Mouse (Mus musculus): Measurements from ENCODE around the gene Acacb. TPM values are rescaled to one million over a fixed set of nuclear protein-coding genes. Genes with fewer than 3 reads are reported as not detected.

The Acacb gene
- total and polyA plus RNA-seq, 3 experiments, result 3.9 to 16.3 (median 13.4) TPM

- H3K79me2 ChIP-seq (replicated peaks; ENCODE audit: control insufficient read depth, extremely low read depth, insufficient read depth, poor library complexity, severe bottlenecking), result no peaks in the 10 kb centered on the region
- in situ Hi-C loops (cut with MboI; ENCODE audit: low pct_ligation_motif_present, low pct_unique_long_range_greater_than_20kb, low sequenced_read_pairs) (loop anchor here (5.0 kb wide), 1 partner anchor 129 kb away; no protein-coding TSS in a partner anchor), dilution Hi-C loops (cut with MboI; ENCODE audit: extremely low pct_ligation_motif_present, extremely low pct_unique_long_range_greater_than_20kb, low sequenced_read_pairs) (no loop called here)
- no peak overlapping the region for H3K9ac ChIP-seq (ENCODE audit: insufficient read depth, low read depth)
- H3K27me3 ChIP-seq (replicated peaks), result no peaks in the 10 kb centered on the region
- H3K9me3 ChIP-seq (replicated peaks; ENCODE audit: low read length), result peaks cover 2% of the 10 kb centered on the region
- H3K36me3 ChIP-seq (replicated peaks in 1 of 2; ENCODE audit: control insufficient read depth in 1 of 2, insufficient read depth in 1 of 2, low read length in 1 of 2), result no peaks in the 10 kb centered on the region
- no peak overlapping the region for H3K4me2 ChIP-seq (ENCODE audit: insufficient read depth, low read depth, poor library complexity, severe bottlenecking)
- no peak for DNase-seq (ENCODE audit: extremely low read depth)
- TF ChIP-seq E2F4 (IDR thresholded peaks at IDR 0.05; ENCODE audit: insufficient replicate concordance, low read depth, low read length) (no peak), RAD21 (IDR thresholded peaks at IDR 0.05; ENCODE audit: low read depth, low read length) (peak; percentile 7), CTCF (conservative IDR thresholded peaks at IDR 0.05 in 1 of 2, IDR thresholded peaks at IDR 0.05 in 1 of 2; ENCODE audit: low read depth in 2 of 2, low read length in 2 of 2) (peak; percentile 10 to 39; a peak in 2 of 4 replicates), UBTF (IDR thresholded peaks at IDR 0.05; ENCODE audit: low read depth, low read length) (no peak)
- H3K27ac ChIP-seq (ENCODE audit: insufficient read depth, low read depth), result no peak overlapping the region
- no peak overlapping the region for H3K4me3 ChIP-seq (replicated peaks in 1 of 3; ENCODE audit: low read depth in 2 of 3, low read length in 2 of 3, poor library complexity in 1 of 3)
- H3K4me1 ChIP-seq (ENCODE audit: control insufficient read depth in 1 of 2, insufficient read depth in 2 of 2), result peaks cover 0 to 45% of the 10 kb centered on the region in 2 experiments; a peak in 2 of 4 replicates
Observed at GRCm38 (mm10) chr5:114177966-114178719, 31.8 kb downstream of the Acacb start.

DNA sequence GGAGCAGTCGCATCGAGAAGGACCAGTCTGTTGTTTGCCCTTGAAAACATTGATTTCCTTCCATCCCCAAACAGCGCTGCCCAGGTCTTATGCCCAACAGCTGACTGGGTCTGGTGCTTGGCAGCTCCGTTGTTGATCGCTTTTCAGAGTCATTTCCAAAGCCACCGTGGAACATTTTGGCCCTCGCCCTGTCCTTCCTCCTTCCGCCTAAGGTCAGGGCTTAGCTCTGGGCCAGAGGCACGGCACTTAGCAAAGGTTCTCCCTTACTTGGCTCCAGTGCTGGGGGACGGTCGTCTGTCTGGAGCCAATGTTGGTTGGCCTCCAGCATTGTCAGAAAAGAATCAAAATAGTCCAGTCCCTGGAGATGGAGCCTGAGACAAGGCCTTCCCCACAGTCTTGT lies 33.2 kb downstream of the Acacb start:
- Histone ChIP-seq H3K4me2 (ENCODE audit: insufficient read depth, low read depth, poor library complexity, severe bottlenecking) (no peak overlapping the region), H3K9me3 (replicated peaks; ENCODE audit: low read length) (peaks cover 2% of the 10 kb centered on the region), H3K4me3 (replicated peaks in 1 of 3; ENCODE audit: low read depth in 2 of 3, low read length in 2 of 3, poor library complexity in 1 of 3) (no peak overlapping the region), H3K36me3 (replicated peaks in 1 of 2; ENCODE audit: control insufficient read depth in 1 of 2, insufficient read depth in 1 of 2, low read length in 1 of 2) (no peaks in the 10 kb centered on the region), H3K27ac (ENCODE audit: insufficient read depth, low read depth) (0 out of 2 replicates have a peak overlapping the region, but pooled peaks have one; percentile 21), H3K4me1 (ENCODE audit: control insufficient read depth in 1 of 2, insufficient read depth in 2 of 2) (peaks cover 3 to 57% of the 10 kb centered on the region in 2 experiments), H3K27me3 (replicated peaks) (no peaks in the 10 kb centered on the region), H3K79me2 (replicated peaks; ENCODE audit: control insufficient read depth, extremely low read depth, insufficient read depth, poor library complexity, severe bottlenecking) (no peaks in the 10 kb centered on the region), H3K9ac (ENCODE audit: insufficient read depth, low read depth) (no peak overlapping the region)
- DNase-seq (ENCODE audit: extremely low read depth), result no peak
- dilution Hi-C loops (cut with MboI; ENCODE audit: extremely low pct_ligation_motif_present, extremely low pct_unique_long_range_greater_than_20kb, low sequenced_read_pairs), result no loop called here
- TF ChIP-seq RAD21 (IDR thresholded peaks at IDR 0.05; ENCODE audit: low read depth, low read length), result no peak
- TF ChIP-seq USF2 (conservative IDR thresholded peaks at IDR 0.05; ENCODE audit: low read depth, low read length), result no peak
- in situ Hi-C loops (cut with MboI; ENCODE audit: low pct_ligation_motif_present, low pct_unique_long_range_greater_than_20kb, low sequenced_read_pairs), result loop anchor here (5.0 kb wide), 1 partner anchor 128 kb away; no protein-coding TSS in a partner anchor

GRCm38 (mm10) chr5:114183493-114183892 lies 37.2 kb downstream of the Acacb start:
- dilution Hi-C loops (cut with MboI; ENCODE audit: extremely low pct_ligation_motif_present, extremely low pct_unique_long_range_greater_than_20kb, low sequenced_read_pairs), result no loop called here
- Histone ChIP-seq H3K9ac (ENCODE audit: insufficient read depth, low read depth) (no peak overlapping the region), H3K79me2 (replicated peaks; ENCODE audit: control insufficient read depth, extremely low read depth, insufficient read depth, poor library complexity, severe bottlenecking) (no peaks in the 10 kb centered on the region), H3K36me3 (replicated peaks in 1 of 2; ENCODE audit: control insufficient read depth in 1 of 2, insufficient read depth in 1 of 2, low read length in 1 of 2) (peaks cover 0 to 3% of the 10 kb centered on the region in 2 experiments), H3K9me3 (replicated peaks; ENCODE audit: low read length) (no peaks in the 10 kb centered on the region), H3K4me1 (ENCODE audit: control insufficient read depth in 1 of 2, insufficient read depth in 2 of 2) (peaks cover 3 to 53% of the 10 kb centered on the region in 2 experiments), H3K4me2 (ENCODE audit: insufficient read depth, low read depth, poor library complexity, severe bottlenecking) (no peak overlapping the region), H3K4me3 (replicated peaks in 1 of 3; ENCODE audit: low read depth in 2 of 3, low read length in 2 of 3, poor library complexity in 1 of 3) (no peak overlapping the region), H3K27me3 (replicated peaks) (no peaks in the 10 kb centered on the region), H3K27ac (ENCODE audit: insufficient read depth, low read depth) (no peak overlapping the region)
- peak; percentile 44 for DNase-seq (ENCODE audit: extremely low read depth)
- in situ Hi-C loops (cut with MboI; ENCODE audit: low pct_ligation_motif_present, low pct_unique_long_range_greater_than_20kb, low sequenced_read_pairs), result no loop called here
- no peak for TF ChIP-seq POLR2A (IDR thresholded peaks at IDR 0.05; ENCODE audit: low read depth, low read length)
- TF ChIP-seq ETS1 (conservative IDR thresholded peaks at IDR 0.05; ENCODE audit: low read depth, low read length), result peak; percentile 48
- no peak for TF ChIP-seq RAD21 (IDR thresholded peaks at IDR 0.05; ENCODE audit: low read depth, low read length)
- TF ChIP-seq MEF2A (IDR thresholded peaks at IDR 0.05; ENCODE audit: borderline replicate concordance, low read depth, low read length), result peak; percentile 79; the same call in 1 of the 2 replicates
- peak; percentile 57; the same call in 1 of the 2 replicates for TF ChIP-seq TCF12 (IDR thresholded peaks at IDR 0.05; ENCODE audit: low read depth, low read length)
- no peak for TF ChIP-seq TBP (conservative IDR thresholded peaks at IDR 0.05; ENCODE audit: low read depth, low read length)
- TF ChIP-seq MAX (IDR thresholded peaks at IDR 0.05; ENCODE audit: low read length), result no peak
